Mouse (Mus musculus) midbrain, embryonic 15.5 days (tissue): ENCODE data around the gene Wipi1. TPM values are rescaled to one million over a fixed set of nuclear protein-coding genes. Genes with fewer than 3 reads are reported as not detected.

Experiments
- ATAC-seq: fragments of 200-750 bp; cut with Nextera tagmentation; replicated peaks from 2 replicates; pipeline ENCODE4 v1.8.0; 2017; ENCODE audit warnings: moderate TSS enrichment
- H3K27ac ChIP-seq: fragments of 300-500 bp; sonication (generic); 2 replicates; pipeline ENCODE4 v1.5.1; 2015; ENCODE audit warnings: mild to moderate bottlenecking, inconsistent platforms
- H3K27me3 ChIP-seq: fragments of 300-500 bp; sonication (generic); replicated peaks from 2 replicates; pipeline ENCODE4 v1.6.1; 2015; ENCODE audit warnings: inconsistent platforms
- H3K36me3 ChIP-seq: fragments of 300-500 bp; sonication (generic); replicated peaks from 2 replicates; pipeline ENCODE4 v1.6.1; 2015; ENCODE audit warnings: inconsistent platforms
- H3K4me1 ChIP-seq: fragments of 300-500 bp; sonication (generic); 2 replicates; pipeline ENCODE4 v1.6.1; 2015; ENCODE audit warnings: inconsistent platforms
- H3K4me2 ChIP-seq: fragments of 300-500 bp; sonication (generic); 2 replicates; pipeline ENCODE4 v1.6.1; 2015; ENCODE audit warnings: inconsistent platforms, mild to moderate bottlenecking, moderate library complexity
- H3K4me3 ChIP-seq: fragments of 300-500 bp; sonication (generic); 2 replicates; pipeline ENCODE4 v1.5.1; 2015; ENCODE audit warnings: mild to moderate bottlenecking, inconsistent platforms
- H3K9ac ChIP-seq: fragments of 300-500 bp; sonication (generic); 2 replicates; pipeline ENCODE4 v1.6.1; 2015; ENCODE audit warnings: mild to moderate bottlenecking, inconsistent platforms
- H3K9me3 ChIP-seq: fragments of 300-500 bp; sonication (generic); 2 replicates; pipeline ENCODE4 v1.6.1; 2016; ENCODE audit warnings: inconsistent platforms
- WGBS: fragments of 180-500 bp; shearing (Covaris S2); methylation state at CpG from one replicate; pipeline ENCODE4 v1.1.7; 2015; ENCODE audit warnings: mixed read lengths; 5-methylcytosine and 5-hydroxymethylcytosine counted together
- polyA plus RNA-seq: library from polyadenylated mRNA; unstranded; fragments of >200 nt; fragmentation: Nextera tagmentation; extraction: Ambion mirVana; gene quantifications from 2 replicates; pipeline ENCODE4 v1.2.1, GENCODE M21; 2015

Wipi1 gene
- polyA plus RNA-seq, 1 experiment from 2014 or later, result 15.2 TPM

DNA sequence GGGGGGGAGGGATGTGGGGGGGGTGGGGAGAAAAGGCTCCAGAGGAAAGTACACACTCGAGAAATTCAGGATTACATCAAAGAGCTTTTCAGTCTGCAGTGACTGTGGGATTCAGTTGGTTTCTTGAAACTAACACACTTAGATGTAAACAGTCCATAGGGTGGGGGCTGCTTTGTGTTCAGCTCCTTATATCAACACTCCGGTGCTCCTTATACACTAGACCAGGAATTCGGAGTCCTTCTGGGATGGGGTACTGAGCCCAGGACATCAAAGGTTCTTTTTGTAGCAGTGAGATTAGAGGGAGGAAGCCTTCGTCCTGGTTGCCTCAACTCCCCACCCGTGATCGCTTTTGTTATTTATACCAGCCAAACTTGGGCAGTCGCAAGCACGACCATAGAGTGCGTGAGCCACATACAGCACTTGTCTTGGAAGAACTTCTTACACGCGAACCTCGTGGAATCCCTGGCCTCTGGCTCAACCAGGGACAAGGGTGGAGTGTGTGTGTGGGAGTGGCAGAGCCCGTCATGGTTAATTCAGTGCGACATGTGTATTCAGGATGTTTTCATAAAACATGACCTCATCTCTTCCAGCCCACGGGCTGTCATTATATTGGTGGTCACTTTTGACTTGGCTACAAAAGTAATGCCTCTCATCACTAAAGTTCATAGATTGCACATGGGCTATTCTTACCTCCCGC lies 65.3 kb downstream of the Wipi1 start:
- no peak for ATAC-seq
- no peaks in the 10 kb centered on the region for H3K36me3 ChIP-seq

DNA sequence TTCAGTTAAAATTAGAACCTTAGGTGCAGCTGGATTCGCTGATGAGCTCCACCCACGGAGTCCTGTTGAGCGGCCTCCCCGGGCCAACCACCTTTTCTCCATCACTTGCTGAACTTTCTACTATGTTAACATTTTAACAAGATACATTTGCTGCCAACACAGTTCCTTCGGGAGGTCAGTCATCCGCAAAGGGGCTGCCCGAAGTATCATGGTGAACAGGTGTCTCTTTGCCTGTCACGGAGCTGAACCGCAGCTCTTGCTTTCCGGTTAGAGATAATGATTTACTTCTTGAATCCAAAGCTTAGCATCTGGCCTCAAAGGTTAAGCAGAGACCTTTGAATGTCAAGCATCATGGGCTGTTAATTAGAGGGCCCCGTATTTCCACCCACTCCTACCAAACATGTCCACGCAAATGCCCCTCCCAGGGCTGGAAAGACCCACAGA lies 66.0 kb downstream of the Wipi1 start:
- H3K9me3 ChIP-seq, result no peaks in the 10 kb centered on the region
- WGBS, result 71% methylated on average over 12 of the region's 12 CpGs

More for the DNA sequence above, 65.3 kb downstream of the Wipi1 start:
- Histone ChIP-seq H3K27me3 (no peaks in the 10 kb centered on the region), H3K9ac (no peak overlapping the region), H3K4me1 (no peaks in the 10 kb centered on the region), H3K4me2 (no peak overlapping the region), H3K27ac (no peak overlapping the region), H3K4me3 (no peak overlapping the region), H3K9me3 (no peaks in the 10 kb centered on the region)
- WGBS, result 49% methylated on average over 16 of the region's 16 CpGs

DNA sequence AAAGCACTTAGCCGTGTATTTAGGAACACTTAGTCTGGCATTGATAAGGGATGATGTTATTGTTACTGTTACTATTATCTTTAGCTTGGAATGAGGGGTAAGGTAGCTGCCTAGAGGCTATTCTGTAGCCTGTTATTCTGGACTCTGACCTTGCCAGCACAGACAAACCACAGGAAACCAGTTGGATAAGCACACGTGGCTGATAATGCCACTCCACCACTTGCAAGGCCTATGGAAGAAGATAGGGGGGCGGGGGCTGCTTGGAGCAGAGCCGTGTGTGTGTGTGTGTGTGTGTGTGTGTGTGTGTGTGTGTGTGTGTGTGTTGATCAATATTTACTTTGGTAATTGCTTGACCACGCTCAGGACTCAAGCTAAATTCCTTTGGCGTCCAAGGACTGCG lies 66.5 kb downstream of the Wipi1 start:
- Histone ChIP-seq H3K9ac (no peak overlapping the region), H3K36me3 (no peaks in the 10 kb centered on the region), H3K9me3 (no peaks in the 10 kb centered on the region), H3K27me3 (no peaks in the 10 kb centered on the region), H3K4me2 (no peak overlapping the region), H3K4me1 (no peaks in the 10 kb centered on the region), H3K27ac (no peak overlapping the region), H3K4me3 (no peak overlapping the region)
- no peak for ATAC-seq
- 74% methylated on average over 7 of the region's 7 CpGs for WGBS

More for the DNA sequence above, 66.0 kb downstream of the Wipi1 start:
- no peak for ATAC-seq
- no peak overlapping the region for H3K9ac ChIP-seq
- H3K4me3 ChIP-seq, result no peak overlapping the region
- no peak overlapping the region for H3K27ac ChIP-seq
- no peaks in the 10 kb centered on the region for H3K27me3 ChIP-seq
- H3K4me2 ChIP-seq, result no peak overlapping the region
- H3K36me3 ChIP-seq, result no peaks in the 10 kb centered on the region
- no peaks in the 10 kb centered on the region for H3K4me1 ChIP-seq

DNA sequence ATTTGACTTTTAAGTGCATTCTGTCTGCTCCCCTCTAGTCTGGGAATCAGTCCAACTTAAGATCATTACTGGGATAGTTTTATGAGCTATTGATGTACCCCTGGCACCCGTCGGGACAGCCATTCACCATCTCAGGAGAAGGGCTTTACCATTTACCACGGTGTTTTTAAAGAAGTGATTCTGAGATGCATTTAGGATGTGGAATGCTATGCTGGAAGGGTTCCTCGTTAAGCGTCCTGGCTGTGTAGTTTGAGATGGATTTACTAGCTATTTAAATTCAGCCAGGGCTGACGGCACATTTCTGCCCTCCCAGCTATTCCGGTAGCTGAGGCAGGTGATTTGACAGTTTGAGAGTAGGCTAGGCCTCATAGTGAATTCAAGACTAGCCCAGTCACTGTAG lies 67.3 kb downstream of the Wipi1 start:
- Histone ChIP-seq H3K27me3 (no peaks in the 10 kb centered on the region), H3K4me3 (no peak overlapping the region), H3K27ac (no peak overlapping the region), H3K9ac (no peak overlapping the region), H3K4me1 (peaks cover under 1% of the 10 kb centered on the region), H3K4me2 (no peak overlapping the region), H3K36me3 (no peaks in the 10 kb centered on the region), H3K9me3 (no peaks in the 10 kb centered on the region)
- ATAC-seq, result no peak
- WGBS, result 63% methylated on average over 7 of the region's 7 CpGs

DNA sequence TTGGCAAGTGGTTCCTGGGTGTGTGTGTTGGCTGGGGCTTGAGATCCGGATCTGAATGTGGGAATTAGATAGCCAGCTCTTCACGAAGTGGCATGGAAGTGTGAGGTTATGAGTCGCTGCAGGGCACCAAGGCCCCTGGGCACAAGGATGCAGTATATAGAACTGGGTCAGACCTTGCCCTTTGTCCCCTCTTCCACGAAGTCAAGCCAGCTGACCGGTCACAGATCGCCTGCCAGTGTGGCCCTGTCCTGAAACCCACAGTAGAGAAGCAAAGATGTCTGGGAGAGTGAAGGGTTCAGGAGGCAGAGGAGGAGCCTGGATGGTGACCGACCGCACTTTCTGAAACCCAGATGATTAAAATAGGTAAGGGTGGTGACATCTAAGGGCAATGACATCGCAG lies 68.3 kb downstream of the Wipi1 start:
- Histone ChIP-seq H3K4me2 (no peak overlapping the region), H3K36me3 (no peaks in the 10 kb centered on the region), H3K27me3 (no peaks in the 10 kb centered on the region), H3K4me1 (peaks cover 5% of the 10 kb centered on the region), H3K27ac (no peak overlapping the region), H3K4me3 (no peak overlapping the region), H3K9ac (no peak overlapping the region), H3K9me3 (no peaks in the 10 kb centered on the region)
- 92% methylated on average over 9 of the region's 9 CpGs for WGBS
- no peak for ATAC-seq

DNA sequence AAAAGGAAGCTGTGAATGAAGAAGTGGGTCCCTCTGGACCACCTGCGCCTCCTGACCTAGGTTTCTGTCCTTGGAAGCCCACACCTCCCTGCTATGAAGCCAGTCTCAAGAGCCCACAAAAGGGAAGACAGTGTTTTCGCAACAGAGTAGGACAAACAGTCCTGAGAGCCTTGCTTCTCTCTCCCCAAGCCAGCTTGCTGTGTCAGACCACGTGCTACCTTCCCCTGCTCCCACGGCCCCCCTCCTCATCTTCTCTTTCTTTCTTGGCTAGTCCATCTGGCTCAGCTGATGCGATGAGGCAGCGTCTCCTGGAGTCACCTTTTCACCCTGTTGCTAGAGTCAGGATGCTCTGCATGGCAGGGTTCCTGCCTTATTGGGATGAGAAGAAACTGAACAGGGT lies 72.5 kb downstream of the Wipi1 start:
- no peak for ATAC-seq
- Histone ChIP-seq H3K27ac (no peak overlapping the region), H3K36me3 (no peaks in the 10 kb centered on the region), H3K9ac (no peak overlapping the region), H3K4me1 (peaks cover 5% of the 10 kb centered on the region), H3K27me3 (no peaks in the 10 kb centered on the region), H3K4me2 (no peak overlapping the region), H3K9me3 (no peaks in the 10 kb centered on the region), H3K4me3 (no peak overlapping the region)
- WGBS, result 49% methylated on average over 6 of the region's 6 CpGs

DNA sequence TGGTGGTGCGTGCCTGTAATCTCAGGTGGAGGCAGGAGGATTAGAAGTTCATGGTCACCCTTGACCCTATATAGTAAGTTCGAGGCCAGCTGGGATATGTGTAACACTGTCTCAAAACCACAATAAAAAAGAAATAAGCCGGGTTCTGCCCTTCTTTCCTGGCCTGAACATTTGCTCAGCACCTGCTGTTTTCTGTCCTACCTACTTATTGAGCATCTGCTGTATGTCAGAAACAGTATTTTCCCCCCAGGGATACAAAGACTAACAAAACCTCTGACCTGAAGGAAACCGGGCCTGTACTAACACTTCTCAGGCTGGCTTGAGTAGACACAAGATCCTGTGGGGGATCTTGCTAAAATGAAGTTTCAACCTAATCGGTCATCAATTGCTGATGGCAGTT lies 74.8 kb downstream of the Wipi1 start:
- Histone ChIP-seq H3K4me1 (peaks cover 5% of the 10 kb centered on the region), H3K9ac (no peak overlapping the region), H3K27ac (no peak overlapping the region), H3K4me3 (no peak overlapping the region), H3K9me3 (no peaks in the 10 kb centered on the region), H3K4me2 (no peak overlapping the region), H3K36me3 (no peaks in the 10 kb centered on the region), H3K27me3 (no peaks in the 10 kb centered on the region)
- WGBS, result 83% methylated on average over 5 of the region's 5 CpGs
- no peak for ATAC-seq

DNA sequence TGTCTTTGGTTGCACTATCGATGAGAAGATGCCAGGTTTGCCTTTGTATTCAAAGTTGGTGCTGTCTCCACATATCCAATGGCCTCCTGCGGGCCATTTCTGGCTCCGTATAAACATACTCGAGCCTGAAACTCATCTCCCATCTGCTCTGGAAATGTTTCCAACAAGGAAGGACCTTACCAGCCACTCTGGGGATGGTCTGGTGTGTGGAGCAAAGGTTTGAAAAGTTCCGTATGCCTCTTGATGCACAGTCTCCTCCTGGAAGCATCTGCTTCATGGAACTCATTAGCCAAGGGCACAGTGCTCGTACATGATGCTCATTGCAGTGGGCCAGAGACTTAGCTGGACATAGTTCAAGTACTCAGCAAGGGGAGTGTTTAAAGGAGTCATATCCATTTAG lies 75.8 kb downstream of the Wipi1 start:
- no peak for ATAC-seq
- no peak overlapping the region for H3K4me3 ChIP-seq
- no peaks in the 10 kb centered on the region for H3K36me3 ChIP-seq
- no peak overlapping the region for H3K9ac ChIP-seq
- no peaks in the 10 kb centered on the region for H3K27me3 ChIP-seq
- WGBS, result 89% methylated on average over 6 of the region's 6 CpGs
- no peak overlapping the region for H3K4me2 ChIP-seq
- no peaks in the 10 kb centered on the region for H3K9me3 ChIP-seq
- H3K27ac ChIP-seq, result no peak overlapping the region
- peaks cover 5% of the 10 kb centered on the region for H3K4me1 ChIP-seq

DNA sequence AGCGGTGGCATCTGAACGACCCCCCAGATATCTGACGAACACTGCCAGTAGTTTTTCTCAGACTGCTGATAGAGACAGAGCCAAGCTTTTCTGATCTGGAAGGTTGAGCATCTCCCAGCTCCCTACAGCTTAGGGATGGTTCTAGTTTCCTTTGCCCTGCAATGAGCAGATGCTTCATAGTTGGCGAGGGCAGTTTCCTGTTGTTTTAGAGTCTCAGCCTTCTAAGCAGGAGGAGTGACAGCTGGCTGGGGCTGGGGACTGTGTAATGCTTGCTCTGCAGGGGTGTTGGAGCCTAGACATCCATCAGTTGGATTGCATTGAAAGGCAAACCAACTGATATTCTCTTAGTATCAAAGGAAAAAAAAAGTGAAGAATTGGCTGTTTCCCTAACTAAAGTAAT lies 81.7 kb downstream of the Wipi1 start:
- Histone ChIP-seq H3K9ac (no peak overlapping the region), H3K4me1 (no peaks in the 10 kb centered on the region), H3K27ac (no peak overlapping the region), H3K4me3 (no peak overlapping the region), H3K36me3 (no peaks in the 10 kb centered on the region), H3K27me3 (no peaks in the 10 kb centered on the region), H3K9me3 (no peaks in the 10 kb centered on the region), H3K4me2 (no peak overlapping the region)
- no peak for ATAC-seq
- WGBS, result 87% methylated on average over 4 of the region's 4 CpGs

DNA sequence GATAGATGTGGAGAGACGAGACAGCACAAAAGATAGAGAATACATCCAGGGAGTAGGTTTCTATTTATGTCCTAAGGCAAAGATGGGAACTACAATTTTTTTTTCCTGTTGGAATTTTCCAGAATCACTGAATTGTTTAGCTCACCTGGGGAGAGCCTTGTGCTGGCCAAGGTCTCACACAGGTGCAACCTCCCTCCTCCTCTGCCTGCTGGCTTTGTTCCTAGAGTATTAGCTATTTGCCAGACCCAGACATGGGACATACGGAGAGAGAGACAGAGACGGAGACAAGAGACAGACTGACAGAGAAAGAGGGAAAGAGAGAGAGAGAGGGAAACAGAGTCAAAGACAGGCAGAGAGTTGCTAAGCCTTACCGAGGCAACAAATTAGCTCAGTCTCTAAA lies 86.2 kb downstream of the Wipi1 start:
- WGBS, result 85% methylated on average over 4 of the region's 4 CpGs
- Histone ChIP-seq H3K9me3 (no peaks in the 10 kb centered on the region), H3K27ac (no peak overlapping the region), H3K4me1 (no peaks in the 10 kb centered on the region), H3K27me3 (no peaks in the 10 kb centered on the region), H3K36me3 (no peaks in the 10 kb centered on the region), H3K9ac (no peak overlapping the region), H3K4me2 (no peak overlapping the region), H3K4me3 (no peak overlapping the region)
- ATAC-seq, result no peak

DNA sequence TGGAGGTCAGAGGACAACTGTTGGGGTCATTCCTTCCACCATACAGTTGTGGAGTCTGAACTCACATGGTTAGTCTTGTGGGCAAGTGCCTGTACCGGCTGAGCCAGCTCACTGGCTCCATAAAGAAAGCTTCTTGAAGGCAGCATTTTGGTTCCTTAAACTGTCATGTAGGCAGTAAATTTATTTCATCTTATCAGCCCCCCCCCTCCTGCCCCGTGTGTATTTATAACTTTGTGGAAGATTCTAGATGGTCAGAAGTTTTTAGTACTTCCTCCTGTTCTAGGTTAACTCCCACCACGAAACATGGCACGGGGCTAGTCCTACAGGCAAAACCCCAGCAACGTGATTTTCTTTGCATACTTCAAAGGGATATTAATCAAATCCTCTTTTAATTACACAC lies 86.9 kb downstream of the Wipi1 start:
- H3K27ac ChIP-seq, result no peak overlapping the region
- WGBS, result 80% methylated on average over 5 of the region's 5 CpGs
- no peak overlapping the region for H3K4me2 ChIP-seq
- no peaks in the 10 kb centered on the region for H3K4me1 ChIP-seq
- no peaks in the 10 kb centered on the region for H3K36me3 ChIP-seq
- no peaks in the 10 kb centered on the region for H3K27me3 ChIP-seq
- no peak overlapping the region for H3K4me3 ChIP-seq
- no peaks in the 10 kb centered on the region for H3K9me3 ChIP-seq
- ATAC-seq, result no peak
- no peak overlapping the region for H3K9ac ChIP-seq
